Mouse (Mus musculus): Measurements from ENCODE around the gene Mdc1. TPM values are rescaled to one million over a fixed set of nuclear protein-coding genes. Genes with fewer than 3 reads are reported as not detected.

The Mdc1 gene
- total RNA-seq (2021), result 10 to 100 TPM; 14.6 to 17.8 TPM
- long read RNA-seq, experiment 1, partial matches to known transcripts, result 1 of 1 reads
- long read RNA-seq, experiment 1, other reads (novel, unspliced or antisense), result 0 of 1 reads
- long read RNA-seq, experiment 2, partial matches to known transcripts, result 1 of 1 reads
- long read RNA-seq, experiment 2, other reads (novel, unspliced or antisense), result 0 of 1 reads

DNA sequence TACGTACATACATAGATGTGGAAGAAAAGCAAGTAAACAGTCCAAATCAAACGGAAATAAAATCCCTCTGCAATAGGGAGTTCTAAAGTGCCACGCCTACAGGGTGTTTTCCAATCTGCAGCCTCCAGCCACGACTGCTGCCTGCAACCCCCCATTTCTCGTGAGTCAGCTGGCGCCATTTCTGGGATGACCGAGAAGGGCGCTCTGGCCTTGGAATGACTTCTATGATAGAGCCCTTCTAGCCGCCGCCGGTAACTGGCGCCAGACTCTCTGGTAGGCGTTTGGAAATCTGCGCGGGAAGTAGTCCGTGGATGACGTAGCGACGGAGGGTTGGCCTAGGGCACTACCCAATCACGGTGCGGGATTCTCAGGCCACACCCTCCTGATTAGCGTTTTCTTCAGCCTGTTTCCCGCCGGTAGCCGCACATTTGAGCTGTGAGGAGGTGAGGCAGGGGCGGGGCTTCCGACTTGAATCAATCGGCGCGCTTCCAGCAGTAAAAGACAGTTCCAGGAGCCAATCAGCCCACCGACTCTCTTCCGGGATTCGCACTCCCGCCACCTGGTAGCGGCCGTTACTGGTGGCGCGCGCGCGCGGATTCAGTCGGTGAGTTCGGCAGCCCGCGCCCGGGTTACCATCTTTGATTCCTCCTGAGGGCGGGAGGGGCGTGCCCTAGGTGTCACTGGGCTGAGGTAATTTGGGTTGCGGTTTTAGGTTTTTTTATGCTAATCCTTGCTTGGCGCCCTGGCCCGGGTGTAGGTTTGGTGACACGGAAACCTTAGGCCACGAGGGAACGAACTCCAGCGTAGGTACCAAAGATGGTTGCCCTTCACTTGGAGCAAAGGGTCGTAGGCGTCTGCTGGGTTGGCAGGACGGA lies at the start of gene Mdc1:
Gene Mdc1, plus strand, starts transcription at position 440 of the 875 bp plus-strand sequence.
- peak; percentile 23; the same call in 1 of the 2 replicates for TF ChIP-seq CTCF (IDR thresholded peaks at IDR 0.05)
- peak within 1 kb of the TSS; percentile 66 for H3K4me3 ChIP-seq
- peak; percentile 98 to 99 for DNase-seq (ENCODE audit: extremely low spot score in 1 of 2, low spot score in 2 of 2)
- intact Hi-C loops (cut with DNase I), result loop anchor here (2.0 kb wide), 1 partner anchor 19 kb away; the partner anchor contains the start of gene Nrm
- H3K27ac ChIP-seq, result peak within 1 kb of the TSS; percentile 83

DNA sequence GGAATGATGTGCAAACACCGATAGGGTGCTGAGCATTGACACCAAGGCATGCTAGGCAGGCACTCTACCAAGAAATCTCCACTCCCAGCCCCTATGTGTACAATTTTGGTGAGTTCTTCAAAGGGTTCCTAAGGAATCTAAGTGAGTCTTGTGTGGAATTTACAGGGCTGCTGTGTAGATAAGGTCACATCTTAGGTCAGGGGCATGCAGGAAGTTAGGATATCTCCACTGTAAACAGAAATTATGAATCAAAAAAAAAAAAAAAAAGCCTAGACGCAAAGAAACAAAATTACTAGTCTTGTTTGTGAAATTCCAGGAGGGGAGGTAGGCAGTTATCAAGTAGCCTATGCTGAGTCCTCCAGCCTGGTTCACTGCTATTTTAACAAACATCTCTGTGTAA lies 48.5 kb upstream of the Mdc1 start:
- DNase-seq (ENCODE audit: extremely low spot score in 1 of 2, low spot score in 2 of 2), result no peak
- no peak overlapping the region for H3K27ac ChIP-seq
- intact Hi-C loops (cut with DNase I), result no loop called here
- no peak overlapping the region for H3K4me3 ChIP-seq
- TF ChIP-seq CTCF (IDR thresholded peaks at IDR 0.05), result no peak

DNA sequence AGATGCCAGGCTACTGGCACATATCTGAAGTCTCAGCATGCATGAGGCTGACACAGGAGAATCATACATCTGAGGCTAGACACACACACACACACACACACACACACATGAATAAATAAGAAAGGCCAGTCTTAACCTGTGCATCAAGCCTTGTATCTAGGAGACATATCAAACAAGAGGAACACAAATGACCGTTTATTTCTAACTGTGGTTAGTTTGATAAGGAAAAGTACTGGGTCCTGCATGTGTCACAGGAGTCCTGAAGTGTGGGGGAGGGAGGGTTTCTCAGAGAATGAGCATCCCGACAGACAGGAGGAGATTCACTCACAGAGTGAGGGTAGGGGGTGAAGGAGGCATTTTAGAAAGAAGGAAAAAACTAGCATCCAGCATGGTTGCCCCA lies 46.2 kb upstream of the Mdc1 start:
- no peak for DNase-seq (ENCODE audit: extremely low spot score in 1 of 2, low spot score in 2 of 2)
- Histone ChIP-seq H3K4me3 (no peak overlapping the region), H3K27ac (no peak overlapping the region)
- intact Hi-C loops (cut with DNase I), result no loop called here
- TF ChIP-seq CTCF (IDR thresholded peaks at IDR 0.05), result no peak

DNA sequence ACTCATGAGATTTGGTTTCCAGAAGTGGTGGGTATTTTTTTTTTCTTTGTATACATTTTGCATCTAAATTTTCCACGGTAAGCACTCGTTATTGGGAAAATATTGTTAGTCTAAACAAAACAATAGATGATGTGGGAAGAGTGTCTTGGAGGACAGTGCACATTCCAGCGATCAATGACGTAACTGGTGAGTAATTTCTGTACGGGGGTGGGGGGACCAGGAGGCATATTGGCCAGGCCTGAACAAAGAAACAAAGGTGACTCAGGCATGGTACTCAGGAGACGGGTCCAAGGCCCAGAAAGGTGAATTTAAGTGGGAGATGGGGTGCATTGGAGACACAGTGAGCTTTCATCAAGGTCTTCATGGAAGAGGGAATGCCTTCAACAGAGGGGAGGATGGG lies 45.7 kb upstream of the Mdc1 start:
- TF ChIP-seq CTCF (IDR thresholded peaks at IDR 0.05), result no peak
- no peak overlapping the region for H3K4me3 ChIP-seq
- intact Hi-C loops (cut with DNase I), result no loop called here
- H3K27ac ChIP-seq, result no peak overlapping the region
- DNase-seq (ENCODE audit: extremely low spot score in 1 of 2, low spot score in 2 of 2), result no peak

DNA sequence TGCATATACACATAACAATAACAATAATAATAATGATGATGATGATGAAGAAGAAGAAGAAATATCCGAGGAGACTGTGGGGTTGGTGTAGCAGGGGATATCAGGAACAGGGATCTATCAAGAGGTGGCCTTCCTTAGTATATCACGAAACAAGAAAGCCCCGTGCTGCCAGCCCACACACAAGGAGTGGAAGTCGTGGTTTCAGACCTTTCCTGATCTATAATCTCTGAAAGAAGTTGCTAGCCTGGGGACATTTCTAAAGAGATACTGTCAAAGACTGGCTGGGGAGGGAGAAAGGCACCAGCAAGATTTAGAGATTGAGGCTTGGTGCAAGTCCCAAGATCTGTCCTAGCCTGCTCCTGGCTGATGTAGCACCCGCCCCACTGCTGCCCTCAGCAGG lies 44.5 kb upstream of the Mdc1 start:
- intact Hi-C loops (cut with DNase I), result no loop called here
- DNase-seq (ENCODE audit: extremely low spot score in 1 of 2, low spot score in 2 of 2), result no peak
- no peak for TF ChIP-seq CTCF (IDR thresholded peaks at IDR 0.05)
- no peak overlapping the region for H3K4me3 ChIP-seq
- H3K27ac ChIP-seq, result no peak overlapping the region

DNA sequence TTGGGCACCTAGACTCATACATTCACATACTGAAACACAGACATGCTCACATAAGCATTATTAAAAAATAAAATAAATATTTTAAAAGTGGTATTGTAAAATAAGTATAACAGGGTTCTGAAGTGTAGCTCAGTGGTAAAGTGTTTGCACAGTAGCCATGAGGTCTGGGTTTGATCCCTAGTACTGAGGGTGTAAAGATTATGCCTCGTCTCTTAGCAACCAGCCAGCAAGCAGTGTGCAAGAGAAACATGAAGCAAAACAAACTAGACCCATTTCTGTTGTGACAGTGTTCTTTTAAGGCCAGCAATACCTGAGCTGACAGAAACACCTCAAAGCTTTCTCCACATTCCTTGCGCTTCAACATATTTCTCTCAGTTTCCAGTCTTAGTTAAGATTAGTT lies 40.4 kb upstream of the Mdc1 start:
- Histone ChIP-seq H3K27ac (no peak overlapping the region), H3K4me3 (no peak overlapping the region)
- no peak for DNase-seq (ENCODE audit: extremely low spot score in 1 of 2, low spot score in 2 of 2)
- TF ChIP-seq CTCF (IDR thresholded peaks at IDR 0.05), result no peak
- intact Hi-C loops (cut with DNase I), result no loop called here

DNA sequence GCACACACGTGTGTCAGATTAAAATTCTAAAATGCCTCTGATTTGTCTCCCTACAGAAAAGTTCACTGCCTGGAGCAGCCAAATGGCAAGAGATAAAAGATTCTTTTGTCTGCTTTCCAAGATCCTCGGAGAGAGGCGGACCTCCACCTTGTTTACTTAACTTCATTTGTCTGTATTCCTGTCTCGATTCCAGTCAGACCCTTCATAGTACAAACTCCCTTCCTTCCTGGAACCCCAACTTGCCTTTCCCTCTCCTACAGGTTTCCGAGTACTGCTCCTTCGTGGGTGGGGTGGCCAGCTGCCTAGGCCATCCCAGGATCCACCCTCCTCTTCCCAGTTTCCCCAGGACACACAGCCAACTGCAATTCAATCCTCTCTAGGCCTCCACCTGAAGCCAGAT lies 38.3 kb upstream of the Mdc1 start:
- no peak for DNase-seq (ENCODE audit: extremely low spot score in 1 of 2, low spot score in 2 of 2)
- intact Hi-C loops (cut with DNase I), result no loop called here
- no peak for TF ChIP-seq CTCF (IDR thresholded peaks at IDR 0.05)
- no peak overlapping the region for H3K27ac ChIP-seq
- no peak overlapping the region for H3K4me3 ChIP-seq

DNA sequence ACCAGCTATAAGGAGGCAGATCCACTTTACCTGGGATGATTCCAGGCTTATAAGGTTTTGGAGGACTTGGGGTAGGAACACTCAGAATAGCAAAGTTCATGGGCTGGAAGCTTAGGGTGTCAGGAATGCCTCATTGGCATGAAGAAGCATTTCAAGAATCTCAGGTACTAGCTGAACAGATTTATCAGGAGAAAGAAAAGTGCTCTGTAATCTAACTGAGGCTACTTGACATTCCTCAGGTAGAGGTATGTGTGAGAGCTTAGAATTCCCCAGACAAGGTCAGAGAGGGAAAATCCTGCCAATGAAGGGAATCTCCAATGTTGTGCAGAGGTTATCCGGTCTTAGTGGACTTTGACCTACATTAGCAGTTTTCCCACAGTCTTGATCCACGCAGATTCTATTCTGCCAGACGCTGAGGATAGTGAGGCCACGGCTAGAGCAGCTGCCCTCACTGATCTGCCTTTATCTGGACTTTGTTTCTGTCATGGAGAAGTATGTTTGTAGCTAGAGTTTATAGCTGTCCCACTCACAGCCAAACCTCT lies 37.4 kb upstream of the Mdc1 start:
- no peak for DNase-seq (ENCODE audit: extremely low spot score in 1 of 2, low spot score in 2 of 2)
- H3K27ac ChIP-seq, result no peak overlapping the region
- no peak overlapping the region for H3K4me3 ChIP-seq
- intact Hi-C loops (cut with DNase I), result no loop called here
- TF ChIP-seq CTCF (IDR thresholded peaks at IDR 0.05), result no peak

DNA sequence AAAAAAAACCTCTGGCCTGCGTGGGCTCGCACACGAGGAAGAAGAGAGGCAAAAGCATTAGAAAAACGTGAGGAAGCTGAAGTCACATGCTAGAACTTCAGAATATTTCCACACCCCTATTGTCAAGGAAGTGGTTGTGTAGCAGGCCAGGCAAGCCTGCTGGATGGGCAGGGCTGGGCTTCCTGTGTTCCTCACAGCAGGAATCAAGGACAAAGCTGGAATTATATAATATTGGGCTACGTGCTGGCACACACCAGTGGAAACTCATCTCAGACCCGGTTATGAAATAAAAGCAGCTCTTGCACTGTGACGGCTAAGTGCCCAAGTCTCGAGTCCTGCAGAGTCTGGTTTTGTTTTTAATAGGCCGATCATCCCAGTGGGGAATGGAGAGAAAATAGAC lies 33.2 kb upstream of the Mdc1 start:
- TF ChIP-seq CTCF (IDR thresholded peaks at IDR 0.05), result no peak
- H3K4me3 ChIP-seq, result no peak overlapping the region
- H3K27ac ChIP-seq, result peak overlapping the region; percentile 4; the same call in 1 of the 2 replicates
- intact Hi-C loops (cut with DNase I), result no loop called here
- DNase-seq (ENCODE audit: extremely low spot score in 1 of 2, low spot score in 2 of 2), result no peak

DNA sequence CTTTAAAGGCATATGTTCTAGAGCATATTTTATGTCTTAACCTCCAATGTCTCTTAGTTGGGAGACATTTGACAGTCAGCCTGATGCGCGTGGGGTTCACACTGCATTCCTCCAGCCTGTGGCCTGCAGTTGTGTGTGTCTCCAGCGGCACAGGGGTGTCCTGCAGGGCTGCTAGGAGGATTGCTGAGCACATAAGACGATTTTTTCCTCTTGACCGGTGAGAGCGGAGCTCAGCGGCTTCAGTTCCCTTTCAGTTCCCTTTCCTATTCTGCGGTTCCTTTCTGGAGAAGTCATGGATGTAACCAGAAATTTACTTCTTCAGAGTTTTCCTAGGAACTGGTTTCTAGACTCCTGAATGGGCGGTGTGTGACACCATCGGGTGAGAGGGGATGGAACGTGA lies 31.9 kb upstream of the Mdc1 start:
- intact Hi-C loops (cut with DNase I), result no loop called here
- no peak overlapping the region for H3K4me3 ChIP-seq
- TF ChIP-seq CTCF (IDR thresholded peaks at IDR 0.05), result no peak
- H3K27ac ChIP-seq, result no peak overlapping the region
- DNase-seq (ENCODE audit: extremely low spot score in 1 of 2, low spot score in 2 of 2), result no peak

DNA sequence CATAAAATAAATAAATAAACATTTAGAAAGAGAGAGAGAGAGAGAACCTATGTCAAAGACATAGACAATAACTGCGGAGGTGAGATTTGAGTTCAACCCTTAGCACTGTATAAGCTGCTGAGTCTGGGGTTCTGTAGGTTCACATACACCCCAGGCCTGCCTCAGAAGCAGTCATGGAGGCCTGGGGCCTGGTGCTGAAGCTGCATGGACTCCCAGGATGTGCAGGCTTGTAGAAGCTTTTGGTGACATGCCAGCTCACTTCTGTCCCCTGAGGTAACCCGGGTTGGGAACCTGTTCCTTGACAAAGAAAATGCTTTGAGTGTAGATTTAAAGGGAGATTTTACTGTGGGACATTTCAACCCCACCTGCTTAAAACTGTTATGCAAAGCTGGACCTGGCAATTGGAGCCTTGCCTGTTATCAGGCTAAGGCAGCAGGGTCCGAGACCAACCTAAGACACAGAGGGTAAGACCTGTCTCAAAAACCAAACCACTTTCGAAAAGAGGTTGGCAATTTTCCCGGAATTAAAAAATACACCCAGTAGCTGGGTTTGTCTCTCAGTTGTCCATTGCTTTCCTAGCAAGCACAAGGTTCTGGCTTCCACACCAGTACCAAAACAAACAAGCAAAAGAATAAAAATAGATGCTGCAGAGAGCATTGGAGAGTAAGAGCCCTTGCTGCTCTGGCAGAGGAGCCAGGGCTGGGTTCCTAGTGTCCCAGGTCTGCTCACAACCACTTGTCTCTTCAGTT lies 30.2 kb upstream of the Mdc1 start:
- H3K4me3 ChIP-seq, result no peak overlapping the region
- no peak for DNase-seq (ENCODE audit: extremely low spot score in 1 of 2, low spot score in 2 of 2)
- TF ChIP-seq CTCF (IDR thresholded peaks at IDR 0.05), result no peak
- intact Hi-C loops (cut with DNase I), result no loop called here
- H3K27ac ChIP-seq, result no peak overlapping the region; the same call in 1 of the 2 replicates

DNA sequence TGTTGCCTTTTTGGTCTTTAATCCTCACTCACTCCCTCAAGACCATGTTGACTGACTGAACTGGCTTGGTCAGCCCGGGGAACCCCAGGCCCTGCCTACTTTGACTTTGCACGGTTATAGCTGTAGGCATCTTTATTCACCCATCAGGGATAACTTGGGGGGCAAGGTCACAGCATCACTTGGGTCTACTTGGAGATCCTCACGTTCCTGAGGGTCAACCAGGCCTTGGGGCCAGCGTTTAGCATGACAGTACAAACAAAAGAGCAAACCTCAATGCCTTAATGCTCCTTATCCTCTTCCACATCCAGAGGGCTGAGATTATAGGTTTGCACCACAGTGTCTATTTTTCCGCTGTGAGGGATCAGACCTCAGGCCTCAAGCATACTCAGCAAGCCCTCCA lies 29.0 kb upstream of the Mdc1 start:
- Histone ChIP-seq H3K4me3 (no peak overlapping the region), H3K27ac (peak overlapping the region; percentile 70; the same call in 1 of the 2 replicates)
- DNase-seq (ENCODE audit: extremely low spot score in 1 of 2, low spot score in 2 of 2), result no peak
- TF ChIP-seq CTCF (IDR thresholded peaks at IDR 0.05), result no peak
- intact Hi-C loops (cut with DNase I), result no loop called here
